Mouse (Mus musculus): Measurements from ENCODE around the gene Calcoco1.
"Not testable (repeated sequence)": the region's sequence is repeated elsewhere in the genome, so short reads cannot be mapped to it uniquely, and the experiment has no call there.

Gene Calcoco1

GRCm38 (mm10) chr15:102692321-102692804 is 29.6 kb downstream of the Calcoco1 start:
- DNase-seq (ENCODE audit: low spot score in 2 of 2): no peak

DNA sequence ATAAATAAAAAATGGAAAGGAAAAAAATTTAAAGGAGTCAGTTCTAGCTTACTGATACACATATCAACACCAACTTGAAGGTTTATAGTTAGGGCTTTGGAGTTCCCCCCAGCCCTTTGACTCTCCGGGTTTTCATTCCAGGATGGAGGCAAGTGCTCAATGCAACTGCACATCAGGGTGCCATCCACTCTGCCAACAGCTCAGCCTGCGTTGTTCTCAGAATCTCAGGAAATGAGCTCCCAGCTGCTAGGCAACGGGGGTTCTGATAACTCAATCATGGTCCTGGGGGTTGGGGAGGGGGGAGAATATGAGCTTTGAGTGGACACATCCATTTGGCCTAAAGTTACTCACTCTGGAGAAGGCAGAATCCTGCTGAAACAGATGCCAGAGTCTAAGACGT is 36.2 kb downstream of the Calcoco1 start:
- DNase-seq (ENCODE audit: low spot score in 2 of 2): no peak

DNA sequence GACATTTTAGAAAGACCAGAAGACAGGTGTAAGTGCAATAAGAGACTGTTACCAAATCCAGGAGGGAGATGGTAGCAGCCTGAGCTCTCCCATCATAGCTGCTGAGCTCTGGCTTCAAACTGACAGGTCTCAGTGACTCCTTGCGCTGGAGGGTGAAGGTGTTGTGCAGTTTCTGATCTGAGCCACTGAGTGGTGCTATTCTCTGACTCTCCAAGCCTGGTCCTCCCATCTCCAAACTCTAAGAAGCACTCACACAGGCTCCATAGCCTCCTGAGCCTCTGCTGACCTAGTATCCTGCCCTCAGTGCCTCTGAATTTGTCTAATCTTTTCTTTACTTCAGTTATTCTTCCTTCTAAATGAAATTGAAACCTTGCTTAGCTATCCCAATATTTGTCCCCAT is 38.3 kb downstream of the Calcoco1 start:
- DNase-seq (ENCODE audit: low spot score in 2 of 2): no peak

DNA sequence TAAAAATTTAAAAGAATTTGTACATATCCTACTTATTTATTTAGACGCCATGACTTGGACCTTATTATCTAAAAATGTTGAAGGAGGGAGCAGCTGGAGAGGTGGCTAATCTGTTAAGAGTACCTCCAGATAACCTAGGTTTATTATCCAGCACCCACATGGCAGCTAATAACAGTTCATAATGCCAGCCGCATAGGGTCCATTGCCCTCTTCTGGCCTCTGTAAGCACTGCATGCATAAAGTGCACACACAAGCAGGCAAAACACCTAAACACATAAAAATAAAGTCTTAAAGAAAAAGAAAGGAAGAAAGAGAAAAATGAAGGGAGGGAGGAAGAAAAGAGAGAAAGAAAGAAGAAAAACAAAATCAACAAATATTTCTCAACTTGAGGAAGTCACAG is 45.6 kb downstream of the Calcoco1 start:
- no peak for DNase-seq (ENCODE audit: low spot score in 2 of 2)

DNA sequence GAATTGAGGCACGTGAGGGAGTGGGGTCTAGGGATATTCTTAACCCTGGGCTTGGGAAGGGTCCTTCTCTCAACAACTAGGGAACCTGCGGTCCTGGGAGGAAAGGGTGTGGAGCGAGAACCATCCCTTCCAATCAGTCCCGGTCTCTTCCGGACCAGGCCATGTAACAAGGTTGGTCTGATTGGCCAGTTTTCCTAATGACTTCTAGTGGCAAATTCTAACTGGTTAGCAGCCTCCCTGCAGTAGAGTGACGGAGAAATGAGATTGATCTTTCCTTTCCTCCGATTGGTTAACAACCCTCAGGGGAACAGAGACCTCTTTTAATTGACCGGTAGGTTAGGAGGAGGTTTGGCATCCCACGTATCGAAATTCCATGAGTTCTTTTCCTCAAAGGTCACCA is 48.4 kb downstream of the Calcoco1 start:
- DNase-seq (ENCODE audit: low spot score in 2 of 2): no peak

DNA sequence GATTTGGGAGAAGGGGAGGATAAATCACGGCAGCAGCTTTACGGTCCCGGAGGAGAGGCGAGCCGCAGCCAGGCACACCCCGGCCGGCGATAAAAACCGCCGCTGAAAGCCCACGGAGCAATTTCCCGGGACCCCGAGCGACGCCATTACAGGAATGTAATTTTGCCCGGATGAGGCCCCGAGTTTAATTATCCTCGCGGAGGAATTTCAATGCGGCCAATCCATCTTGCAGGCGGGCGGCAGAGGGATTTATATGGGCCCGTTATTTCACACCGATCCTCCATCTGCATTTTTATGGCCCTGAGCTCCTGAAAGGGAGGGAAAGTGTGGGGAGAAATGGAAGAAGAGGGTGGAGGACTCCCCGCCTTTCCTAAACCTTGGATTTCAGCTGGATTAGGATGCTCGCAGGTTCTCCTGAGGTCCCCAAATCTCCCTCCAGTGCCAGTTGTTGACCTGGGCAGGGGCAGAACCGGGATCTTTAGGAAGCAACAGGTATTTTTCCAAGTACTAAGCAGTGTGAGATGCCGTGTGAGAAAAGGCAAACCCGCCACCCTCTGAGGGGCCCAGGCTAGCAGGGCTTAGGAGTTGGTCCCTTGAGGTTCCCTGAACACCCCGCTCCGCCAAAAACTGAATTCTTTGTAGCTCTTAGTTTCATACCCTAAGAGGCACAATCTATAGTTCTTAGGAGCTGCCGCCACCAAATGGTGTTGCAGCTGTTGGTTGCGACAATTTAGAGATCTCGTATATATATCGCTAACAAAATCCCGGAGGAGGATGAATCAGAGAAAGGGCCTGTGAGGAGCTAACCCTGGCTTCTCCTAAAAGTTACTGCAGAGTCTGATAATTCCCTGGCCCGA is 49.5 kb downstream of the Calcoco1 start, which contains the start of gene Atp5g2:
Gene Atp5g2 (minus strand): TSS at position 138 of the 857 bp plus-strand sequence.
- no peak for DNase-seq (ENCODE audit: low spot score in 2 of 2)

DNA sequence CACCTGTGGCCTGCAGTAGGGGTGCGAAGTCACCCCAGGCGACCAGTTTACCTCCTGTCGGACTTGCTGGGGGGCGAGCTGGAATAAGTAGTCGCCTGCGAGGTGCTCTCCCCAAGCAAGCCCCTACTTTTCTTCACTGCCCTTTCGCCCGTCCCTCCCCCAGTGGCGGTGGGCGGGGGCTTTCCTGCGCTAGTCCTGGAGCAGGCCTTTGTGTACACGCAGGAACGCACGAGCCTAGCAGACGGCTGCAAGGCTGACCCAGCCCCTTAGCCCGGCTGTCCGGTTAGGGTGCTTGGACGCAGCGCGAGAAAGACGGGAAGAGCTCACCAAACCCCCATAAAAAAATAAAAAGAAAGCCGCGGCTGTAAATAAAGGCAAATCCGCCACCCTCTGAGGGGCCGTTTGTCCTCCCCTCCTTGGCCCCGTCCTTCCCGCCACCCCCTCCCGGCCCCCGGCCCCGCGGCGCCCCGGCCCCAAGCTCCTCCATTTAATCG is 50.2 kb downstream of the Calcoco1 start:
- DNase-seq (ENCODE audit: low spot score in 2 of 2): peak; percentile 54 to 58

- DNase-seq (ENCODE audit: low spot score in 2 of 2): peak; percentile 97 to 98
Observed at GRCm38 (mm10) chr15:102670767-102671575, 51.0 kb downstream of the Calcoco1 start.

- DNase-seq (ENCODE audit: low spot score in 2 of 2): no peak
Observed at GRCm38 (mm10) chr15:102670281-102670680, 51.7 kb downstream of the Calcoco1 start.

GRCm38 (mm10) chr15:102669571-102669970 is 52.4 kb downstream of the Calcoco1 start:
- DNase-seq (ENCODE audit: low spot score in 2 of 2): no peak

DNA sequence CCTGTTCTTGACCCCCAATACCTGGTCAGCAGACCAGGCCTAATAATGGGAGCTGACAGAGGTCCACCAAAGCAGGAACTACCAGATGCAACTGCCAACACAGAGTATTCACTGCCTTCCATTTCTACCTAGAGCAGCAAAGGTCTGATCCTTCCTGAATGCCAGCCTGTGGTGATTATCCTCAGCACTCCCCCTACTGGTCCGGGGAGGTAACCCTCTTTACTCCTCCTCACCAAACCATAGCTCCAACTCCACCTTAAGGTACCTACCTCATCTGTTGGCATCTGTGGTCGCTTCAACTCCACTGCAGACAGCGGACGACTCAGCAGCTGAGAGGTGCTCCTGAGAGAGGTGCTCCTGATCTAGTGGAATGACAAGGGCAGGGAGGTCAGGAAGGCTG is 56.5 kb downstream of the Calcoco1 start:
- peak; percentile 11 to 75 for DNase-seq (ENCODE audit: low spot score in 2 of 2)

DNA sequence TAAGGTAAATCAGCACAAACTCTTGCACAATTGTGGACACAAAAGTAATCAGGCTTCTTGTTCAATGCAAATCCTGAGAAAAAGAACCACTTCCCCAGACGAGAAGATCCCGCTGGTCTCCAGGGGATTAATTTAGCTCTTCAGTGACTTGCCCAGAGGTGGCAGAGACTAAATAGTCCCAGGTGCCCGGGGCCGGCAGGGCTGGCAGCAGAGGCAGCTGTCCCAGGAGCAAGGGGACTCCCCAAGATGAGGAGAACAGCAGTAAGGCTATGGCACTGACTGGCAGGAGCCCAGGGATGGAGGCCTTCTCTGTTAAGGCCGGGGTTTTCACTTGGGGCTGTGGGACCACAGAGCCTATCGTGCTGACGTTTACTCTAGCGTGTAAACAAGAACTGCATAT is 58.2 kb downstream of the Calcoco1 start:
- DNase-seq (ENCODE audit: low spot score in 2 of 2): no peak

DNA sequence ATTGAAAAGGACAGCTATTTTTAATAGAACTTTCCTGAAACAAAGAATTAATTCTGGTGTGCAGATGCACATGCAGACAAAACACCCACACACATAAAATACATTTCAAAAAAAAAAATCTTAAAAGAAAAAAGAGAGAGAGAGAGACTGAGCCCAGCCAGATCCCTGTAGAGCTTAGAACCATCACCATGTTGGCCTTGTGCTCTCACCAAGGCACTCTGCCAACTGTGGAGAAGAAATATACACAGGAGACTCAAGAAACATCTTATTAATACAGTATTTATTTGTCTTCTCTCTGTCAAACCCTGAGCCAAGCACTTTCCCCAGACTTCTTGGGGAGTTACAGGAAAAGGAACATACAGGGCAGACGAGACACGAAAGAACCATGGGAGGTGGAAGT is 59.4 kb downstream of the Calcoco1 start:
- DNase-seq (ENCODE audit: low spot score in 2 of 2): not testable (repeated sequence)

GRCm38 (mm10) chr15:102657926-102658381 is 64.0 kb downstream of the Calcoco1 start:
- no peak for DNase-seq (ENCODE audit: low spot score in 2 of 2)

Measured in thymus, postnatal 10 days (tissue).